Mouse (Mus musculus) small intestine, adult 2 months (tissue): ENCODE data around the gene Pih1d1. TPM values are rescaled to one million over a fixed set of nuclear protein-coding genes. Genes with fewer than 3 reads are reported as not detected.

ENCODE experiments used
- H3K27ac ChIP-seq: fragments of 200-500 bp; 2 replicates; pipeline ENCODE4 v1.5.1; 2012; ENCODE audit warnings: low read depth, low read length, control low read depth, inconsistent platforms; ENCODE audit not compliant: insufficient read depth
- H3K27me3 ChIP-seq: fragments of 200-500 bp; 2 replicates; pipeline ENCODE4 v1.6.1; 2012; ENCODE audit warnings: mild to moderate bottlenecking, moderate library complexity, low read length, inconsistent platforms; ENCODE audit not compliant: control insufficient read depth, insufficient read depth
- H3K36me3 ChIP-seq: fragments of 200-500 bp; 2 replicates; pipeline ENCODE4 v1.6.1; 2012; ENCODE audit warnings: mild to moderate bottlenecking, low read length, control low read depth, inconsistent platforms; ENCODE audit not compliant: control insufficient read depth, insufficient read depth
- H3K4me1 ChIP-seq: fragments of 200-500 bp; 2 replicates; pipeline ENCODE4 v1.6.1; 2012; ENCODE audit warnings: low read length, inconsistent platforms, mixed read lengths; ENCODE audit not compliant: control insufficient read depth, insufficient read depth, insufficient read length
- H3K4me3 ChIP-seq: fragments of 200-500 bp; 2 replicates; pipeline ENCODE4 v1.5.1; 2012; ENCODE audit warnings: low read depth, mild to moderate bottlenecking, control low read depth, inconsistent platforms, low read length, moderate library complexity
- CTCF ChIP-seq: fragments of 200-500 bp; IDR thresholded peaks from 2 replicates; pipeline ENCODE4 v1.5.1; 2012; ENCODE audit warnings: low read depth, mild to moderate bottlenecking, control low read depth, inconsistent platforms, low read length, moderate library complexity, mixed read lengths; ENCODE audit not compliant: insufficient replicate concordance, insufficient read length; ENCODE audit errors: extremely low read depth
- POLR2A ChIP-seq: fragments of 200-500 bp; IDR thresholded peaks from 2 replicates; pipeline ENCODE4 v1.6.1; 2012; ENCODE audit warnings: low read depth, mild to moderate bottlenecking, control low read depth, inconsistent platforms, low read length, moderate library complexity
- WGBS: fragments of 180-500 bp; shearing (Covaris S2); methylation state at CpG from one replicate; pipeline ENCODE4 v1.1.7; 2018; 5-methylcytosine and 5-hydroxymethylcytosine counted together
- polyA plus RNA-seq: library from polyadenylated mRNA; depleted of rRNA; stranded (reverse); fragments of >200 nt; gene quantifications from 2 replicates; pipeline ENCODE4 v1.2.3, GENCODE M21; 2012

The Pih1d1 gene
- polyA plus RNA-seq, 1 experiment: 48.5 TPM

DNA sequence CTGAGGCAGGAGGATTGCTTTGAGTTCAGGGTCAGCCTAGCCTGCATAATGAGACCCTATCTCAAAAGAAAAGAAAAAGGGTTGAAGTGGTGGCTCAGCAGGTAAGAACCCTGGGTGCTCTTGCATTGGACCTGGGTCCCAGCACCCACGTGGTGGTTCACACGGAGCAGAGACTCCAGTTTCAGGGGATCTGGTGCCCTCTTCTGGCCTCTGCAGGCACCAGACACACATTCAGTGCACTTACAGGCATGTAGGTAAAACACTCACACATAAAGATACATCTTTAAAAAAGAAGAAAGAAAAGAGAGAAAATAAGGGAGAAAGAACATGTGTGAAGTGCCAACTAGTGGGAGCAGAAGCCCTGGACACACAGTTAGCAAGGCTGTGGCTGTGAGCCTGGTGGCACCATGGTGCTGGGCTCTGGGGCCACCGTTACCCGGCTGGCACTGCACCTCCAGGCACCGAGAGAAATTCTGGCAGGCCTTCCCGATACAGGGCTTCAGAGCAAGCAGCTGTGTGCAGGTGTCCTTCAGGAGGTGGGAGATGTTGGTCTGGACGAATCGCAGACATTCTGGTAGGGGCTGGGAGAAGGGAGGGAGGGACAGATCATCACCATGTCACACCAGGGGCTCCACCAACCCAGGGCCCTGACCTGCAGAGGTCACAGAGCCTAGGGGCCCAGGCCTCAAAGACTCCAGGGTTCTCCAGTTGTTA lies 20.5 kb upstream of the Pih1d1 start:
- 0 out of 2 replicates have a peak, but pooled peaks cover 4% of the 10 kb centered on the region for H3K4me1 ChIP-seq
- WGBS: 87% methylated on average over 8 of the region's 8 CpGs
- H3K27me3 ChIP-seq: no peaks in the 10 kb centered on the region

DNA sequence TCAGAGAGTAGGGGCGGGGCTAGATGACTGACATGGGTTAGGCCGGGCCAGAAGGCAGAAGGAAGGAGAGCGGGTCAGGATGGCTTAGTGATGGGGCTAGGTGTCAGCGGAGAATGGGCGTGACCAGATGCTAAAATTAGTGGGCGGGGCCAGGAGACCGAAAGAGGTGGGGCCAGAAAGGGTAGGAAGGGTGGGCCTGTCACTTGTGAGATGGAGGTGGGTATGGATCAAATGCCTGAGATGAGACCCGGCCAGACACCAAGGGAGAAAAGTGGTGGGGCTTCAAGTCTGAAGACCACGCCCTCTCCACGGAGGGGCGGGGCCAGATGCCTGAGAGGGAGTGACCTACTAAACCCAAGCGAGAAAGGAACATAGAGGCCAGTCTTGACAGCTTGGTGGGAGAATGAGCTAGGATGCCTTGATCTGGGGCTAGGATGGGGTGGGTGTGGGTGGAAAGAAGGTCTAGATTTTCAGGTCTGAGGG lies 19.5 kb upstream of the Pih1d1 start:
- Histone ChIP-seq H3K4me1 (0 out of 2 replicates have a peak, but pooled peaks cover 4% of the 10 kb centered on the region), H3K27ac (no peak overlapping the region), H3K27me3 (no peaks in the 10 kb centered on the region), H3K36me3 (no peaks in the 10 kb centered on the region), H3K4me3 (peak overlapping the region; percentile 12)
- 29% methylated on average over 12 of the region's 12 CpGs for WGBS
- TF ChIP-seq CTCF (no peak), POLR2A (0 out of 2 replicates have a peak, but pooled peaks have one; percentile 34)

More for the DNA sequence above, 20.5 kb upstream of the Pih1d1 start:
- Histone ChIP-seq H3K27ac (no peak overlapping the region), H3K4me3 (no peak overlapping the region), H3K36me3 (no peaks in the 10 kb centered on the region)
- TF ChIP-seq POLR2A: no peak
- TF ChIP-seq CTCF: peak; percentile 28; the same call in 1 of the 2 replicates

DNA sequence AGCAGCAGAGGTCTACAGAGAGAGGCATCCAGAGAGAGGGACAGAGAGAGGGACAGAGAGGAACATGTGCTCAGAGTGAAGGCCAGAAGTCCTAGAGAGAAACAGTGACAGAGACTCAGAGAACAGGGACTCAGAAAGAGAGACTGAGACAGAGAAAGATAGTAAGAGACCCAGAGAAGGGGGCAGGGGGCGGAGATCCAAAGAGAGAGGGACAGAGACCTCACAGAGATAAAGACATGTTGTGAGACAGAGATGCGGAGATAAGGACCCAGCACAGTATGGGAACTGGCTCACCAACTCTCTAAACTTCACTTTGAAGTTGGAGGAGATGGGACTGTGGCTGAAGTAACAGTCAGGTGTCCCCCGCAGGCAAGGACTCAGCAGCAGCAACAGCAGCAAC lies 18.7 kb upstream of the Pih1d1 start:
- Histone ChIP-seq H3K4me3 (peak overlapping the region; percentile 81), H3K4me1 (0 out of 2 replicates have a peak, but pooled peaks cover 4% of the 10 kb centered on the region), H3K27ac (peak overlapping the region; percentile 17; the same call in 1 of the 2 replicates), H3K27me3 (no peaks in the 10 kb centered on the region), H3K36me3 (no peaks in the 10 kb centered on the region)
- WGBS: 81% methylated on average over 3 of the region's 3 CpGs
- TF ChIP-seq POLR2A (no peak), CTCF (no peak)

DNA sequence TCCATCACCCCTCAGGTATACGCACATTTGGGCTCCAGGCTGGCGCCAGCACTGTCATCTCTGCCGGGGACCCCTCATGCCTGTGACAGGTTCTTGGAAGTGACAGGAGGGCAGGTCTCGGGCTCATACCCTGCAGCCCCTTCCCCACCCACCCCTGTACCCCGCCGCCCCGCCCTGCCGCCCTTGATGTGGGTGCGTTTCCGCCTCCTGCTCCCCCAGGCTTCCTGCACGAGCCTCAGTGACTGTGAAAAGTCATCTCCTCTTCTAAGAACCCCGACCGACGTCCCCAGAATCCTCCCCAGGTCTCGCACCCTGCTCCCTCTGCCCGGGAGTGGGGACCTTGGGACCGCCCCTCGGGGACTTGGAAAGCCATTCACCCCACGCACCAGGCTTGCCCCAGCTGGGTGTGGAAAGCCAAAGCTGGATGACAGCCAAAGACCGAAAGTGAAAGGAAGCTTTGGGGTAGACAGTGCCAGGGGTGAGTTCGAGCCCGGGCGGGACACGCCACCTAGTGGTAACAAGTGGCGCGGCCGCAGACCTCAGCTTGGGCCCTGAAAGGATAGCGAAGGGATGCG lies 18.0 kb upstream of the Pih1d1 start, which contains the start of the genes Gm45713 and Flt3l:
Gene Gm45713, minus strand, starts transcription at position 239 of the 575 bp plus-strand sequence.
Gene Flt3l, minus strand, starts transcription at position 440 of the 575 bp plus-strand sequence.
- peak; percentile 95 for TF ChIP-seq CTCF
- TF ChIP-seq POLR2A: peak; percentile 40; the same call in 1 of the 2 replicates
- peak within 1 kb of the TSS; percentile 81 for H3K4me3 ChIP-seq
- no peaks in the 10 kb centered on the region for H3K36me3 ChIP-seq
- WGBS: 2% methylated on average over 29 of the region's 29 CpGs
- no peaks in the 10 kb centered on the region for H3K27me3 ChIP-seq
- peak within 1 kb of the TSS; percentile 70 for H3K27ac ChIP-seq
- 0 out of 2 replicates have a peak, but pooled peaks cover 4% of the 10 kb centered on the region for H3K4me1 ChIP-seq

DNA sequence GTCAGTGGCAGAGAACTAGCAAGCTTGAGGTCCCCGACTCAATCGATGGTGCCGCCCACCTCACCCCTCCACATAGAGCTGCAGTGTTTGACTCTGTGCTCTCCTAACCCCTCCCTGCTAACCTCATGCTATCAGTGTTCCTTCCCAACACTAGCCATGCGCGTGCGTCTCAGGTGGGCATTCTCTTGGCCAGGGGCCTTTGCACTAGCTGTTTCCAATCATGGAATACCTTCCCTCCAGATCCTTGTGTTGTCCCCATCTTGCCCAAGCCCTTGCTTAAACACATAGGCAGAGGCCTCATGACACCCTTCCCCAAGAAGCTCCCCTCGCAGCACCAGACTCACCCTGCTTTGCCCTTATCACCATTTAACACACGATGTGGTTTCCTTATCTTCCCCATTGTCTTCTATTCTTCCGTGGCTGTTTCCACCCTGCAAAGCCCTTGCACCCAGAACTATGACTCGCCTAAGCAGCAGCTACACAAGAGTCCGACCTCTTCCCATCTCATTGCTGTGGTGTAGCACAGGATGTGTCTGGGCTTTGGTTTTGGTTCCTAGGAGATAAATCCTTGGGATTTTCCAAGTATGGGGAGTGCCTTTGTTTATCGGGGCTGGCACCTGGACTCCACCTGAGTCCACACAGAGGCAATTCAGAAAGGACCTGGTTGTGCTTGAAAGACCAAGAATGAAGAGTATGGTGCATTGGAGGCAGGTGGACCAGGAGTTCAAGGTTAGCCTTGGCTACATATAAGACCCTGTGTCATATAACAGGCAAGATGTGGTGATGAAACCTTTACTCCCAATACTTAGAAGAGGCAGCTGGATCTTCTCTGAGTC lies 16.7 kb upstream of the Pih1d1 start:
- TF ChIP-seq CTCF (no peak), POLR2A (no peak)
- H3K27ac ChIP-seq: no peak overlapping the region
- H3K27me3 ChIP-seq: no peaks in the 10 kb centered on the region
- H3K4me3 ChIP-seq: no peak overlapping the region
- H3K4me1 ChIP-seq: 0 out of 2 replicates have a peak, but pooled peaks cover 4% of the 10 kb centered on the region
- 51% methylated on average over 12 of the region's 12 CpGs for WGBS
- 0 out of 2 replicates have a peak, but pooled peaks cover 8% of the 10 kb centered on the region for H3K36me3 ChIP-seq

DNA sequence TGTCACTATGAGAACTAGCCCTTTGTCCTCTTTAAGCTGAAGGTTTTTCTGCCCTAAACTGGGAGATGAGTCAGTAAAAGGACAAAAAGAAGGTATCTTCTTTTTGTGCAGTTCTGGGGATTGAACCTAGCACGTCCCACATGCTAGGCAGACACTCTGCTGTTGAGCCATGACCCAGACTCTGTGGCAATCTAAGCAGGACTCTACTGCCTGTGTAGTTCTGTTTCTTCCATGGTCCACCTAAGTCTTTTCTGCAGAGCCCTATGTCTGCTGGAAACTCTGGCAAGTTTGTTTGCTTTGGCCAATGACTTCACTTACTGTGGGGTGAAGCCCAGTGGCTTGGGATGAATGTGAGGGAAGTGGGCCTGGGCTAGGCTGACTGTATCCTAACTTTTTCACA lies 15.7 kb upstream of the Pih1d1 start:
- Histone ChIP-seq H3K27me3 (no peaks in the 10 kb centered on the region), H3K27ac (no peak overlapping the region), H3K36me3 (peaks cover 16% of the 10 kb centered on the region), H3K4me3 (no peak overlapping the region), H3K4me1 (0 out of 2 replicates have a peak, but pooled peaks cover 4% of the 10 kb centered on the region)
- no peak for TF ChIP-seq CTCF
- no peak for TF ChIP-seq POLR2A
- WGBS: 93% methylated on average over 1 of the region's 1 CpGs
